9 mouse cellular contexts compared by ENCODE assay signal in the genomic region with DNA sequence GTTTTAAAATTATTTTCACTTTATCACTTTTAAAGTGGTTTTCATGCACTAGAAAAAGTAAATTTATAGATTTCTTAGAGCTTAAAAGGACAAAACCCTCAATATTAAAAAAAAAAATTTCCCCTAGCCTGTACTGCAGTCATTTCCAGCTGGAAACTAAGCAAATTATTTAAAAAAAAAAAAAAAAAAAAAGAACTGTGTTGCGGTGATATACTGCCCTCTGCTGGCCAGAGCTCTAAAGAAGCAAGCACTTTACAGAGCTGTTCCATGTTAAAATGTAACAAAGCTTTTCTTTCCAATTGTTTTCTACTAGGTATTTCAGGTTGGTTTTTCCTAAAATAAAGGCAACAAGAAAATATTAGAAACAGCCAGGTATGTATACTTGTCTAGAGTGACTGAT. TPM values are rescaled to one million over a fixed set of nuclear protein-coding genes. Genes with fewer than 3 reads are reported as not detected.
DNase-seq lines count a peak whose midpoint lies in the region; ATAC-seq and TF ChIP-seq lines count a peak whose summit lies in the region.
"Had no signal": no experiment of that assay in that cellular context is flagged by ENCODE, and none has a peak within 500 bp of the region (broad histone marks: within the 10 kb centered on the region; RNA-seq: fewer than 3 reads in every experiment).

No protein-coding gene starts in this region.

- no peaks in the 10 kb centered on the region for H3K4me1 ChIP-seq in liver, adult 2 months (ENCODE audit: control insufficient read depth, insufficient read depth, low read length)
- no peaks in the 10 kb centered on the region for H3K4me1 ChIP-seq in liver, embryonic 11.5 days (replicated peaks; ENCODE audit: control insufficient read depth, insufficient read depth, low read length)
- H3K4me1 ChIP-seq in embryonic facial prominence, embryonic 14.5 days (ENCODE audit: control insufficient read depth, insufficient read depth, low read length) = no peaks in the 10 kb centered on the region
- H3K4me1 ChIP-seq in limb, embryonic 14.5 days (ENCODE audit: control insufficient read depth, insufficient read depth, low read length) = no peaks in the 10 kb centered on the region

- no peak for TF ChIP-seq CTCF in liver, adult 2 months (IDR thresholded peaks at IDR 0.05; ENCODE audit: low read depth, low read length)

- H3K27ac ChIP-seq in liver, adult 2 months (replicated peaks; ENCODE audit: insufficient read depth, low read depth, low read length) = no peak overlapping the region
- H3K27ac ChIP-seq in liver, embryonic 11.5 days (ENCODE audit: low read depth, low read length) = no peak overlapping the region
- H3K27ac ChIP-seq in embryonic facial prominence, embryonic 14.5 days (replicated peaks; ENCODE audit: low read depth, low read length) = no peak overlapping the region
- no peak overlapping the region for H3K27ac ChIP-seq in limb, embryonic 14.5 days (replicated peaks; ENCODE audit: low read depth, low read length)

- H3K9me3 ChIP-seq in liver, embryonic 11.5 days (ENCODE audit: control insufficient read depth, low read length) = no peaks in the 10 kb centered on the region
- H3K9me3 ChIP-seq in embryonic facial prominence, embryonic 14.5 days (ENCODE audit: control insufficient read depth, low read length) = no peaks in the 10 kb centered on the region
- H3K9me3 ChIP-seq in limb, embryonic 14.5 days (ENCODE audit: control insufficient read depth, low read length) = no peaks in the 10 kb centered on the region

- no peak for ATAC-seq in cerebellum, adult (ENCODE audit: insufficient number of reproducible peaks, low FRiP score, low TSS enrichment)
- ATAC-seq in liver, embryonic 11.5 days (replicated peaks; ENCODE audit: low FRiP score) = no peak
- no peak for ATAC-seq in embryonic facial prominence, embryonic 14.5 days (ENCODE audit: low read depth)
- ATAC-seq in limb, embryonic 14.5 days (ENCODE audit: low FRiP score, low read depth) = no peak

- no peaks in the 10 kb centered on the region for H3K36me3 ChIP-seq in liver, adult 2 months (ENCODE audit: control insufficient read depth, insufficient read depth, low read length)
- no peaks in the 10 kb centered on the region for H3K36me3 ChIP-seq in liver, embryonic 11.5 days (ENCODE audit: control insufficient read depth, insufficient read depth, low read length)
- no peaks in the 10 kb centered on the region for H3K36me3 ChIP-seq in embryonic facial prominence, embryonic 14.5 days (ENCODE audit: control insufficient read depth, insufficient read depth, low read length)
- no peaks in the 10 kb centered on the region for H3K36me3 ChIP-seq in limb, embryonic 14.5 days (ENCODE audit: control insufficient read depth, insufficient read depth, low read length)
- no peaks in the 10 kb centered on the region for H3K36me3 ChIP-seq in splenic B cell, adult 2 months (ENCODE audit: control insufficient read depth, insufficient read depth, low read length, poor library complexity, severe bottlenecking)

- peak; percentile 23 for DNase-seq in cerebellum, adult 11 months
- peak; percentile 27 for DNase-seq in liver, adult 2 months (ENCODE audit: extremely low read depth, low read depth, low spot score)
- DNase-seq in liver, embryonic 11.5 days (ENCODE audit: low spot score) = no peak
- peak; percentile 33 for DNase-seq in adrenal gland, postnatal 25 days
- DNase-seq in embryonic facial prominence, embryonic 14.5 days (ENCODE audit: low spot score) = peak; percentile 34
- DNase-seq in limb, embryonic 14.5 days (ENCODE audit: low spot score) = peak; percentile 21
- DNase-seq in splenic B cell, adult 2 months (ENCODE audit: low read depth, low spot score) = peak; percentile 81

- 0% methylated on average over 1 of the region's 1 CpGs for WGBS in liver, adult 2 months
- 0% methylated on average over 1 of the region's 1 CpGs for WGBS in liver, embryonic 11.5 days
- 7% methylated on average over 1 of the region's 1 CpGs for WGBS in embryonic facial prominence, embryonic 14.5 days
- WGBS in limb, embryonic 14.5 days = 0% methylated on average over 1 of the region's 1 CpGs

- H3K79me2 ChIP-seq in liver, adult 2 months (ENCODE audit: control insufficient read depth, insufficient read depth, low read length) = no peaks in the 10 kb centered on the region

- H3K4me2 ChIP-seq in liver, embryonic 11.5 days = no peak overlapping the region
- no peak overlapping the region for H3K4me2 ChIP-seq in embryonic facial prominence, embryonic 14.5 days (ENCODE audit: low read depth, low read length)
- no peak overlapping the region for H3K4me2 ChIP-seq in limb, embryonic 14.5 days (replicated peaks; ENCODE audit: low read depth, low read length, severe bottlenecking)

- H3K9ac ChIP-seq in liver, adult 2 months (ENCODE audit: low read depth, low read length) = no peak overlapping the region
- H3K9ac ChIP-seq in liver, embryonic 11.5 days (ENCODE audit: low read depth, low read length) = no peak overlapping the region
- no peak overlapping the region for H3K9ac ChIP-seq in embryonic facial prominence, embryonic 14.5 days (ENCODE audit: low read depth, low read length)
- no peak overlapping the region for H3K9ac ChIP-seq in limb, embryonic 14.5 days (ENCODE audit: low read depth, low read length, severe bottlenecking)

- no peaks in the 10 kb centered on the region for H3K27me3 ChIP-seq in liver, adult 2 months (ENCODE audit: control insufficient read depth, insufficient read depth, low read length)
- H3K27me3 ChIP-seq in liver, embryonic 11.5 days (replicated peaks; ENCODE audit: control insufficient read depth, insufficient read depth, low read length) = no peaks in the 10 kb centered on the region
- no peaks in the 10 kb centered on the region for H3K27me3 ChIP-seq in embryonic facial prominence, embryonic 14.5 days (replicated peaks; ENCODE audit: control insufficient read depth, insufficient read depth, low read length)
- H3K27me3 ChIP-seq in limb, embryonic 14.5 days (ENCODE audit: control insufficient read depth, insufficient read depth, low read length) = no peaks in the 10 kb centered on the region
- H3K27me3 ChIP-seq in splenic B cell, adult 2 months (ENCODE audit: control insufficient read depth, insufficient read depth, low read length, poor library complexity, severe bottlenecking) = no peaks in the 10 kb centered on the region

- H3K4me3 ChIP-seq in liver, adult 2 months (ENCODE audit: insufficient read depth, low read depth, low read length) = no peak overlapping the region
- H3K4me3 ChIP-seq in liver, embryonic 11.5 days (ENCODE audit: low read depth, low read length) = no peak overlapping the region
- H3K4me3 ChIP-seq in embryonic facial prominence, embryonic 14.5 days (ENCODE audit: low read depth, low read length) = no peak overlapping the region
- no peak overlapping the region for H3K4me3 ChIP-seq in limb, embryonic 14.5 days (replicated peaks; ENCODE audit: low read length)

- no peak for TF ChIP-seq POLR2A in liver, adult 2 months (IDR thresholded peaks at IDR 0.05; ENCODE audit: extremely low read depth, insufficient read depth, low read length)
- no peak for TF ChIP-seq POLR2A in limb, embryonic 14.5 days (IDR thresholded peaks at IDR 0.05; ENCODE audit: borderline replicate concordance, extremely low read depth, insufficient read depth, insufficient read length)

RNA-seq across cellular contexts. Expression of a gene that starts 4.4 kb away (rescaled TPM):
- total RNA-seq in liver, adult 2 months (2014; rRNA removed) = not detected in 2 replicates
- not detected in 2 replicates for polyA plus RNA-seq in liver, adult 2 months (2012; rRNA removed)
- polyA plus RNA-seq in liver, embryonic 11.5 days (2014; fragmentation: Nextera tagmentation; extraction: Ambion mirVana) = 0.49 TPM in 1 of 2 replicates, not detected in the other
- total RNA-seq in adrenal gland, postnatal 25 days (2021) = not detected in 2 replicates
- 0.07 and 0.39 TPM in 2 replicates for polyA plus RNA-seq in embryonic facial prominence, embryonic 14.5 days (2014; fragmentation: Nextera tagmentation; extraction: Ambion mirVana)
- polyA plus RNA-seq in limb, embryonic 14.5 days (2012; rRNA removed) = 0.03 TPM in 1 of 2 replicates, not detected in the other
- polyA plus RNA-seq in limb, embryonic 14.5 days (2014; fragmentation: Nextera tagmentation; extraction: Ambion mirVana) = 0.40 and 0.43 TPM in 2 replicates
- polyA plus RNA-seq: C2C12 had no signal

RNA-seq across cellular contexts. Expression of a gene that starts 24.8 kb away (rescaled TPM):
- total RNA-seq in liver, adult 2 months (2014; rRNA removed) = 0.09 and 0.27 TPM in 2 replicates
- polyA plus RNA-seq in liver, adult 2 months (2012; rRNA removed) = not detected in 2 replicates
- 0.47 and 0.67 TPM in 2 replicates for polyA plus RNA-seq in liver, embryonic 11.5 days (2014; fragmentation: Nextera tagmentation; extraction: Ambion mirVana)
- 0.67 and 1.1 TPM in 2 replicates for total RNA-seq in adrenal gland, postnatal 25 days (2021)
- polyA plus RNA-seq in embryonic facial prominence, embryonic 14.5 days (2014; fragmentation: Nextera tagmentation; extraction: Ambion mirVana) = 2.6 and 2.7 TPM in 2 replicates
- 0.93 and 1.7 TPM in 2 replicates for polyA plus RNA-seq in limb, embryonic 14.5 days (2012; rRNA removed)
- 3.2 TPM in 2 replicates for polyA plus RNA-seq in limb, embryonic 14.5 days (2014; fragmentation: Nextera tagmentation; extraction: Ambion mirVana)
